Mouse (Mus musculus): ENCODE results near the gene Nebl.

- TF ChIP-seq CTCF (IDR thresholded peaks at IDR 0.05; ENCODE audit: borderline replicate concordance, control insufficient read depth, extremely low read depth, insufficient read depth, low read length, poor library complexity) (no peak), POLR2A (IDR thresholded peaks at IDR 0.05; ENCODE audit: control insufficient read depth, extremely low read depth, insufficient read depth, low read length, poor library complexity) (no peak)
Measured at GRCm38 (mm10) chr2:17335451-17335850, 395.8 kb downstream of the Nebl start.
